Mouse (Mus musculus) forebrain, postnatal 0 days (tissue): ENCODE measurements around the gene Adamtsl5. TPM values are rescaled to one million over a fixed set of nuclear protein-coding genes. Genes with fewer than 3 reads are reported as not detected.
A peak's percentile ranks its signal among the peaks of the same experiment; 100 is the strongest.

Experiments
- ATAC-seq: fragments of 200-750 bp; cut with Nextera tagmentation; 2 replicates; pipeline ENCODE4 v1.8.0; 2017; ENCODE audit warnings: mild to moderate bottlenecking, moderate library complexity
- DNase-seq: peaks from one replicate; pipeline ENCODE4 v3.0.0-alpha.2; 2015
- H3K27ac ChIP-seq: fragments of 300-500 bp; sonication (generic); 2 replicates; pipeline ENCODE4 v1.5.1; 2014; ENCODE audit warnings: low read depth, mild to moderate bottlenecking, antibody characterized with exemption, low read length, moderate library complexity, mixed read lengths
- H3K27me3 ChIP-seq: fragments of 300-500 bp; sonication (generic); 2 replicates; pipeline ENCODE4 v1.6.1; 2014; ENCODE audit warnings: mild to moderate bottlenecking, low read length, mixed read lengths; ENCODE audit not compliant: insufficient read depth
- H3K36me3 ChIP-seq: fragments of 300-500 bp; sonication (generic); 2 replicates; pipeline ENCODE4 v1.6.1; 2014; ENCODE audit warnings: mild to moderate bottlenecking, moderate library complexity; ENCODE audit not compliant: insufficient read depth
- H3K4me1 ChIP-seq: fragments of 300-500 bp; sonication (generic); 2 replicates; pipeline ENCODE4 v1.6.1; 2014; ENCODE audit warnings: antibody characterized with exemption; ENCODE audit not compliant: insufficient read depth
- H3K4me2 ChIP-seq: fragments of 300-500 bp; sonication (generic); 2 replicates; pipeline ENCODE4 v1.6.1; 2014; ENCODE audit warnings: low read depth, mild to moderate bottlenecking, moderate library complexity
- H3K4me3 ChIP-seq: fragments of 300-500 bp; sonication (generic); 2 replicates; pipeline ENCODE4 v1.5.1; 2014; ENCODE audit warnings: low read depth, low read length, mixed read lengths
- H3K9ac ChIP-seq: fragments of 300-500 bp; sonication (generic); 2 replicates; pipeline ENCODE4 v1.6.1; 2014; ENCODE audit warnings: mild to moderate bottlenecking
- H3K9me3 ChIP-seq: fragments of 300-500 bp; sonication (generic); 2 replicates; pipeline ENCODE4 v1.6.1; 2016; ENCODE audit warnings: low read length
- CTCF ChIP-seq: sonication (generic); IDR thresholded peaks from 2 replicates; pipeline ENCODE4 v1.5.1; 2016; ENCODE audit warnings: antibody characterized with exemption, control low read depth, low read depth
- WGBS: fragments of 180-500 bp; shearing (Covaris S2); extraction: QIAGEN DNeasy Blood & Tissue Kit; methylation state at CpG from one replicate; pipeline ENCODE4 v1.1.7; 2014; 5-methylcytosine and 5-hydroxymethylcytosine counted together
- polyA plus RNA-seq: library from polyadenylated mRNA; unstranded; fragments of >200 nt; fragmentation: Nextera tagmentation; extraction: Ambion mirVana; gene quantifications from 2 replicates; pipeline ENCODE4 v1.2.1, GENCODE M21; 2015
- total RNA-seq: library from RNA; depleted of rRNA; stranded (reverse); fragments of >200 nt; gene quantifications from 2 replicates; pipeline ENCODE4 v1.2.3, GENCODE M21; 2014

Gene Adamtsl5
- total and polyA plus RNA-seq, 2 experiments from 2014 or later: 0.33 to 0.81 TPM

DNA sequence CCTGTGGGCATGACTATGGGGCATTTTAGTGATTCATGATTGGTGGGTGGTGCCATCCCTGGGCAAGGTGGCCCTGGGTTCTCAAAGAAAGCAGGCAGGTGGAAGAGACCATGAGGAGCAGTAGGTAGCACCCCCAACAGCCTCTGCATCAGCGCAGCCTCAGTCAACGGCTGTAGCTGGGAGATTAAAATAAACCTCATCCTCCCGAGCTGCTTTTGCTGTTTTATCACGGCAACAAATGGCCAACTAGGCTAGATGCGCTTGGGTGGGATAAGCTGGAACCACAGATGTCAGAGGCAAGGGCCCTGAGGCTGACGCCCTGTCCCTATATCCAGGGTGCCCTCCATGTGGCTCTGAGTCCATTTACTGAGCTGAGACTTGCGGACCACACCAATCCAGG, 36.5 kb upstream of the Adamtsl5 start:
- ATAC-seq (no peak), DNase-seq (no peak)
- peak overlapping the region; percentile 97 for H3K4me2 ChIP-seq
- H3K9me3 ChIP-seq: no peaks in the 10 kb centered on the region
- no peak for TF ChIP-seq CTCF
- peaks cover 40% of the 10 kb centered on the region for H3K36me3 ChIP-seq
- WGBS: 55% methylated on average over 7 of the region's 7 CpGs
- peak overlapping the region; percentile 98 for H3K27ac ChIP-seq
- H3K27me3 ChIP-seq: no peaks in the 10 kb centered on the region
- H3K9ac ChIP-seq: peak overlapping the region; percentile 99
- peaks cover 29% of the 10 kb centered on the region for H3K4me1 ChIP-seq
- peak overlapping the region; percentile 96 for H3K4me3 ChIP-seq

DNA sequence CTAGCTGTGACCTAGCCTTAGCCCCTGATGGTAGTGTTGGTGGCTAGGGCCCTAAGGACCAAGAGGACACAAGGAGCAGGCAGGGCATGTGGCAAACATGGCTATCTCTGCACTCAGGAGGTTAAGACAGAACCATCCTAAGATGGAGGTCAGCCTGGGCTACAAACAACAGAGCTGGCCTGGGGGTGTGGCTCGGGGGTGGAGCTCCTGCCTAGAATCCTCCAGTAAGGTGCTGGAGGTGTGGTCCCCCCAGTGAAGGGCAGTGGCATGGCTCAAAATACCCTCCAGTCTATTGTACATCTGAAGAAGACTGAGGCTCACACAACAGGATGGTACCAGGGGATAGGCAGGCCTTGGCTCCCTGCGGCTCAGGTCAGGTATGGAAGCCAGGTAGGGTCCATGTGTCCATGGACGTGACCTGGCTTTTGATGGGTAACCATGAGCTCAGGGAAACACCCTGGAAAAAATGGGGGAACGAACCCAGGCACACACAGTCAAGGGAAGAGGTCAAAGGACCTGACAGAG, 36.0 kb upstream of the Adamtsl5 start:
- no peak for ATAC-seq
- Histone ChIP-seq H3K9ac (peak overlapping the region; percentile 99), H3K4me1 (peaks cover 29% of the 10 kb centered on the region), H3K4me3 (peak overlapping the region; percentile 96), H3K36me3 (peaks cover 46% of the 10 kb centered on the region), H3K9me3 (no peaks in the 10 kb centered on the region), H3K27me3 (no peaks in the 10 kb centered on the region), H3K4me2 (peak overlapping the region; percentile 97), H3K27ac (0 out of 2 replicates have a peak overlapping the region, but pooled peaks have one; percentile 98)
- no peak for DNase-seq
- TF ChIP-seq CTCF: no peak
- 87% methylated on average over 4 of the region's 4 CpGs for WGBS

DNA sequence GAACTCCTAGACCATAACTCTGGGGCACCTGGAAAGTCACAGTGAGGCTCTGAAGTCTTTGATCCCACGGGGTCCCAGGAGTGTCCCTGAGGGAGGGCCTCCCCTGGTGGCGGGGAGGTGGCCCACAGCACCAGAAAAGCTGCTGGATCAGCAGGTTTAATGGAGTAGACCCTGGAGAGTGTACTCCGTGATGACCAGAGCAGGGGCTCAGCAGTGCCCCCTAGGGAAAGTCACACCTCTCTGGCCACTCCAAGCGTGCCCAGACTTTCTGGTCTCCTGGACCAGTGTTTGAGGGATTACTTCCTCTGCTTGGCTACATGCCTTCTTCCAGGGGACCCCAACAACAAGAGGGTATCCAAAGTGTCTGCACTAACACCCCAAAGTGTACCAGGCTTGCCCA, 35.2 kb upstream of the Adamtsl5 start:
- TF ChIP-seq CTCF: peak; percentile 46
- peak overlapping the region; percentile 97 for H3K4me2 ChIP-seq
- H3K27me3 ChIP-seq: no peaks in the 10 kb centered on the region
- ATAC-seq (no peak), DNase-seq (no peak)
- WGBS: 57% methylated on average over 4 of the region's 4 CpGs
- H3K27ac ChIP-seq: no peak overlapping the region
- peaks cover 49% of the 10 kb centered on the region for H3K36me3 ChIP-seq
- peak overlapping the region; percentile 14; the same call in 1 of the 2 replicates for H3K9ac ChIP-seq
- peaks cover 27% of the 10 kb centered on the region for H3K4me1 ChIP-seq
- peak overlapping the region; percentile 96 for H3K4me3 ChIP-seq
- no peaks in the 10 kb centered on the region for H3K9me3 ChIP-seq

DNA sequence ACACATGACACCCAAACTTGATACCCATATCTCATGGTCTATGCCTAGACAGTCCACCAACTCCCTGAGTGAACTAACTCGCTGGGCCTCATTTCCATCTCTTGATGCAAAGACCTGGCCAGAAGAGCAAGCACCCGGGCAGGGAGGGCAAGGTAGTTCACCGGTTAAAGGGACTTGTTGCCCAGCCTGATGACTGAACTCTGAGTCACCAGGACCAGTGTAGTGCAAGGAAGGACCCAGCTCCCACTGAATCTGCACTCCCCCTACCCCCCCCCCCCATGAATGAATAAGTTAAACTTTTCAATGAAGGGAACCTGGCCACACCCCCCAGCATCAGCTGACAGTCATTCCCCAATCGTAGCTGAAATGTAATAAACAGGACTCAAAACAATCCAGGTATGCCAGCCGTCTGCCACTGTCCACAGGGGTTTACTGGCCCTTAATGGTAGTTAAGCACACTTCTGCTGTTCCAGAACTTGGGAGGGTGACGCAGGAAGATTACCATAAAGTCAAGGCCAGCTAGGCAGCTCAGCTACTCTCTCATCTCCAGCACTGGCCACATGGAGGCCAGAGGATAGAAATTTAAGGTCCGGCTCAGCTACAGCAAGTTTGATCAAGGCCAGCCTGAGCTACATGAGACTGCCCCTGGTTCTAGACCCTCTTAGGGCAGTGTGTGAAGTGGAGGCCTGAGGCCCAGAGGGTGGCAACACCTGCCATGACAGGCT, 34.6 kb upstream of the Adamtsl5 start:
- H3K9me3 ChIP-seq: no peaks in the 10 kb centered on the region
- no peak for ATAC-seq
- H3K4me1 ChIP-seq: peaks cover 21% of the 10 kb centered on the region
- H3K9ac ChIP-seq: peak overlapping the region; percentile 14; the same call in 1 of the 2 replicates
- H3K4me2 ChIP-seq: peak overlapping the region; percentile 97
- DNase-seq: no peak
- H3K4me3 ChIP-seq: peak overlapping the region; percentile 96; the same call in 1 of the 2 replicates
- no peaks in the 10 kb centered on the region for H3K27me3 ChIP-seq
- no peak overlapping the region for H3K27ac ChIP-seq
- 75% methylated on average over 7 of the region's 7 CpGs for WGBS
- H3K36me3 ChIP-seq: peaks cover 50% of the 10 kb centered on the region
- TF ChIP-seq CTCF: no peak

DNA sequence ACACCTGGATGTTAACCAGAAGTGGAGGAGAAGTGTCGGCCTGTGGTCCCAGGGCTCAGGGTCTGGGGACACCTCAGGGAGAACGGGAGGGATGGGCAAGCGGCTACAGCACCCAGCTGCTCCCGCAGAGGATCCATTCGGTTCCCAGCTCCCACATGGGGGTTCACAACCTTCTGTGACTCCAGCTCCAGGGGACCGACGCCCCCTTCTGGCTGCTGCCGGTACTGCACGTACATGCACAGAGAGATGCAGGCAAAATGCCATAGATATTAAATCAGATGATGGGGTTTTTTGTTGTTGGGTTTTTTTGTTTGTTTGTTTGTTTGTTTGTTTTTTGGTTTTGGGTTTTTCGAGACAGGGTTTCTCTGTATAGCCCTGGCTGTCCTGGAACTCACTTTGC, 29.5 kb upstream of the Adamtsl5 start:
- peak; percentile 73 for TF ChIP-seq CTCF
- no peak overlapping the region for H3K4me3 ChIP-seq
- WGBS: 55% methylated on average over 10 of the region's 10 CpGs

DNA sequence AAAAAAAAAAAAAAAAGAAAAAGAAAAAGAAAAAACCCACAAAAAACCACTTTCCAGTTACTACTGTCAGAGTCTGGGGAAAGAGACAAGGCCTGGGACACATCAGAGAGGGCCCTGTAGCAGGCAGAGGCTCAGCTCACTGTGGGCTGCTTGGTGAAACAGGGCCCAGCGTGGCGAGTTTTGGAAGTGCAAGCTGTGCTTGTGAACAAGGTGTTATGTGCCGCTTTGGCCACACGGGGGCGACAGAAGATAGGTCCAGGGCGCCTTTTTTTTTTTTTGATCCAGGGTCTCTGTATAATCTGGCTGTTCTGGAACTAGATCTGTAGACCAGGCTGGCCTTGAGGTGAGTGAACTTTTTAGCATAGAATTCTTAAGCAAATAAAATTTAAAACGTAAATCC, 27.9 kb upstream of the Adamtsl5 start:
- 3% methylated on average over 7 of the region's 7 CpGs for WGBS
- TF ChIP-seq CTCF: peak; percentile 95
- peak; percentile 78 for ATAC-seq

More for the DNA sequence above, 29.5 kb upstream of the Adamtsl5 start:
- Histone ChIP-seq H3K27me3 (no peaks in the 10 kb centered on the region), H3K4me2 (no peak overlapping the region), H3K36me3 (peaks cover 38% of the 10 kb centered on the region), H3K9ac (no peak overlapping the region), H3K4me1 (no peaks in the 10 kb centered on the region), H3K9me3 (no peaks in the 10 kb centered on the region), H3K27ac (no peak overlapping the region)
- no peak for ATAC-seq
- no peak for DNase-seq

DNA sequence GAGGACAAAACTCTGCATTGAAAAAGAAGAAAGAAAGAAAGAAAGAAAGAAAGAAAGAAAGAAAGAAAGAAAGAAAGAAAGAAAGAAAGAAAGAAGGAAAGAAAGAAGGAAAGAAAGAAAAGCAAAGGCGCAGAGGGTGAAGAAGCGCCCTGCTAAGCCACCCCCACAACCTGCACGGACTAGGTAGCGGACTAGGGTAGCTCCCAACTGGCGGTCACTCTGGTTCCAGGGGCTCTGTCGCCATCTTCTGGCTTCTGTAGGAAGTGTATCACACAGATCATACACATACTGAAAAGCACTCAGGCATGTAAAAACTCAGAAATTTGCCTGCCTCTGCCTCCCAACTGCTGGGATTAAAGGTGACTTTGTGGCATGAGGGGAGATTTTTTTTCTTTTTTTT, 25.9 kb upstream of the Adamtsl5 start:
- no peak overlapping the region for H3K27ac ChIP-seq
- TF ChIP-seq CTCF: peak; percentile 69
- H3K4me1 ChIP-seq: no peaks in the 10 kb centered on the region
- H3K9ac ChIP-seq: no peak overlapping the region
- H3K4me3 ChIP-seq: no peak overlapping the region
- H3K4me2 ChIP-seq: no peak overlapping the region
- peaks cover 4% of the 10 kb centered on the region; the same call in 1 of the 2 replicates for H3K36me3 ChIP-seq
- 27% methylated on average over 6 of the region's 6 CpGs for WGBS
- DNase-seq (peak; percentile 65), ATAC-seq (no peak)
- no peaks in the 10 kb centered on the region for H3K9me3 ChIP-seq
- H3K27me3 ChIP-seq: no peaks in the 10 kb centered on the region

More for the DNA sequence above, 27.9 kb upstream of the Adamtsl5 start:
- no peak overlapping the region for H3K4me2 ChIP-seq
- H3K36me3 ChIP-seq: peaks cover 22% of the 10 kb centered on the region
- DNase-seq: peak; percentile 96
- H3K4me1 ChIP-seq: no peaks in the 10 kb centered on the region
- H3K9ac ChIP-seq: no peak overlapping the region
- no peak overlapping the region for H3K27ac ChIP-seq
- H3K27me3 ChIP-seq: no peaks in the 10 kb centered on the region
- no peaks in the 10 kb centered on the region for H3K9me3 ChIP-seq
- H3K4me3 ChIP-seq: no peak overlapping the region
